Mouse (Mus musculus) heart, embryonic 13.5 days (tissue): ENCODE measurements at regions not wholly inside any gene's neighbourhood (a gene's known extent, or its start where the extent isn't known, plus 50 kb on each side); places are given as distances from the start of the nearest gene placed in this dataset.

Experiments used
- ATAC-seq: fragments of 200-750 bp; cut with Nextera tagmentation; 2 replicates; pipeline ENCODE4 v1.8.0; 2017; ENCODE audit warnings: moderate TSS enrichment; ENCODE audit not compliant: insufficient number of reproducible peaks, low FRiP score, low TSS enrichment; ENCODE audit errors: extremely low read depth
- H3K27ac ChIP-seq: fragments of 300-500 bp; sonication (generic); replicated peaks from 2 replicates; pipeline ENCODE4 v1.5.1; 2015; ENCODE audit warnings: moderate library complexity, mild to moderate bottlenecking, inconsistent platforms
- H3K27me3 ChIP-seq: fragments of 300-500 bp; sonication (generic); replicated peaks from 2 replicates; pipeline ENCODE4 v1.6.1; 2015; ENCODE audit warnings: mild to moderate bottlenecking, inconsistent platforms
- H3K36me3 ChIP-seq: fragments of 300-500 bp; sonication (generic); 2 replicates; pipeline ENCODE4 v1.6.1; 2015; ENCODE audit warnings: mild to moderate bottlenecking, inconsistent platforms
- H3K4me1 ChIP-seq: fragments of 300-500 bp; sonication (generic); 2 replicates; pipeline ENCODE4 v1.6.1; 2015; ENCODE audit warnings: inconsistent platforms
- H3K4me2 ChIP-seq: fragments of 300-500 bp; sonication (generic); 2 replicates; pipeline ENCODE4 v1.6.1; 2015; ENCODE audit warnings: inconsistent platforms, mild to moderate bottlenecking, moderate library complexity
- H3K4me3 ChIP-seq: fragments of 300-500 bp; sonication (generic); 2 replicates; pipeline ENCODE4 v1.5.1; 2015; ENCODE audit warnings: moderate library complexity, mild to moderate bottlenecking, inconsistent platforms
- H3K9ac ChIP-seq: fragments of 300-500 bp; sonication (generic); 2 replicates; pipeline ENCODE4 v1.6.1; 2015; ENCODE audit warnings: inconsistent platforms, mild to moderate bottlenecking, moderate library complexity
- H3K9me3 ChIP-seq: fragments of 300-500 bp; sonication (generic); 2 replicates; pipeline ENCODE4 v1.6.1; 2016; ENCODE audit warnings: inconsistent platforms
- WGBS: fragments of 180-500 bp; shearing (Covaris S2); methylation state at CpG from one replicate; pipeline ENCODE4 v1.1.7; 2015; ENCODE audit warnings: mixed read lengths; 5-methylcytosine and 5-hydroxymethylcytosine counted together

- no peak overlapping the region for H3K4me2 ChIP-seq
- no peak for ATAC-seq
- H3K27ac ChIP-seq: no peak overlapping the region
- no peak overlapping the region for H3K4me3 ChIP-seq
- H3K4me1 ChIP-seq: peaks cover 29% of the 10 kb centered on the region
- no peak overlapping the region for H3K9ac ChIP-seq
- no peaks in the 10 kb centered on the region for H3K36me3 ChIP-seq
- H3K27me3 ChIP-seq: no peaks in the 10 kb centered on the region; the same call in 1 of the 2 replicates
- 65% methylated on average over 3 of the region's 3 CpGs for WGBS
- H3K9me3 ChIP-seq: no peaks in the 10 kb centered on the region
Observed at GRCm38 (mm10) chr6:126399595-126399994, 135.6 kb downstream of the Kcna5 start.

- no peak for ATAC-seq
- Histone ChIP-seq H3K9ac (no peak overlapping the region), H3K4me2 (no peak overlapping the region), H3K27ac (no peak overlapping the region), H3K4me1 (peaks cover 24% of the 10 kb centered on the region), H3K36me3 (no peaks in the 10 kb centered on the region), H3K4me3 (no peak overlapping the region), H3K27me3 (no peaks in the 10 kb centered on the region; the same call in 1 of the 2 replicates), H3K9me3 (no peaks in the 10 kb centered on the region)
- 59% methylated on average over 2 of the region's 2 CpGs for WGBS
Observed at GRCm38 (mm10) chr6:126398641-126399040, 136.6 kb downstream of the Kcna5 start.

- H3K4me1 ChIP-seq: peaks cover 4% of the 10 kb centered on the region; the same call in 1 of the 2 replicates
- H3K27ac ChIP-seq: no peak overlapping the region
- no peak overlapping the region for H3K4me3 ChIP-seq
- H3K27me3 ChIP-seq: no peaks in the 10 kb centered on the region; the same call in 1 of the 2 replicates
- 65% methylated on average over 3 of the region's 3 CpGs for WGBS
- no peaks in the 10 kb centered on the region for H3K9me3 ChIP-seq
- H3K4me2 ChIP-seq: no peak overlapping the region
- ATAC-seq: no peak
- H3K9ac ChIP-seq: no peak overlapping the region
- H3K36me3 ChIP-seq: no peaks in the 10 kb centered on the region
Observed at GRCm38 (mm10) chr6:126395015-126395414, 140.2 kb downstream of the Kcna5 start.

- no peak for ATAC-seq
- no peaks in the 10 kb centered on the region; the same call in 1 of the 2 replicates for H3K27me3 ChIP-seq
Observed at GRCm38 (mm10) chr6:126394111-126394809, 141.0 kb downstream of the Kcna5 start.

GRCm38 (mm10) chr6:126384210-126385012 lies 150.8 kb downstream of the Kcna5 start:
- no peaks in the 10 kb centered on the region for H3K9me3 ChIP-seq
- H3K27ac ChIP-seq: no peak overlapping the region
- H3K9ac ChIP-seq: no peak overlapping the region
- no peaks in the 10 kb centered on the region for H3K36me3 ChIP-seq
- no peak for ATAC-seq
- H3K4me2 ChIP-seq: no peak overlapping the region
- no peaks in the 10 kb centered on the region; the same call in 1 of the 2 replicates for H3K27me3 ChIP-seq
- H3K4me3 ChIP-seq: no peak overlapping the region
- 47% methylated on average over 9 of the region's 9 CpGs for WGBS
- H3K4me1 ChIP-seq: no peaks in the 10 kb centered on the region; the same call in 1 of the 2 replicates

More at GRCm38 (mm10) chr6:126394111-126394809, 141.0 kb downstream of the Kcna5 start:
- Histone ChIP-seq H3K27ac (no peak overlapping the region), H3K36me3 (no peaks in the 10 kb centered on the region), H3K9ac (no peak overlapping the region), H3K4me2 (no peak overlapping the region), H3K4me3 (no peak overlapping the region), H3K4me1 (peaks cover 4% of the 10 kb centered on the region; the same call in 1 of the 2 replicates), H3K9me3 (no peaks in the 10 kb centered on the region)
- 52% methylated on average over 7 of the region's 7 CpGs for WGBS

- Histone ChIP-seq H3K4me3 (no peak overlapping the region), H3K9me3 (no peaks in the 10 kb centered on the region), H3K27ac (no peak overlapping the region), H3K4me1 (no peaks in the 10 kb centered on the region), H3K36me3 (no peaks in the 10 kb centered on the region), H3K27me3 (peaks cover 20% of the 10 kb centered on the region), H3K4me2 (no peak overlapping the region), H3K9ac (no peak overlapping the region)
- WGBS: 60% methylated on average over 4 of the region's 4 CpGs
- no peak for ATAC-seq
Observed at GRCm38 (mm10) chr6:126377216-126377615, 158.0 kb downstream of the Kcna5 start.

GRCm38 (mm10) chr6:126374970-126375620 lies 160.1 kb downstream of the Kcna5 start:
- Histone ChIP-seq H3K27ac (no peak overlapping the region), H3K36me3 (no peaks in the 10 kb centered on the region), H3K27me3 (peaks cover 23% of the 10 kb centered on the region), H3K4me3 (no peak overlapping the region), H3K4me2 (no peak overlapping the region), H3K4me1 (peaks cover 6% of the 10 kb centered on the region), H3K9ac (no peak overlapping the region), H3K9me3 (no peaks in the 10 kb centered on the region)
- WGBS: 61% methylated on average over 12 of the region's 12 CpGs
- ATAC-seq: no peak

GRCm38 (mm10) chr6:126371971-126372370 lies 163.2 kb downstream of the Kcna5 start:
- Histone ChIP-seq H3K27ac (no peak overlapping the region), H3K27me3 (peaks cover 33% of the 10 kb centered on the region), H3K9ac (no peak overlapping the region), H3K4me3 (no peak overlapping the region), H3K4me2 (no peak overlapping the region), H3K36me3 (no peaks in the 10 kb centered on the region), H3K9me3 (no peaks in the 10 kb centered on the region), H3K4me1 (peaks cover 6% of the 10 kb centered on the region)
- no peak for ATAC-seq
- WGBS: 48% methylated on average over 5 of the region's 5 CpGs

- 79% methylated on average over 2 of the region's 2 CpGs for WGBS
- ATAC-seq: no peak
- H3K9me3 ChIP-seq: no peaks in the 10 kb centered on the region
- no peaks in the 10 kb centered on the region for H3K36me3 ChIP-seq
- peaks cover 6% of the 10 kb centered on the region for H3K4me1 ChIP-seq
- no peak overlapping the region for H3K4me2 ChIP-seq
- no peak overlapping the region for H3K9ac ChIP-seq
- peaks cover 33% of the 10 kb centered on the region for H3K27me3 ChIP-seq
- no peak overlapping the region for H3K4me3 ChIP-seq
- no peak overlapping the region for H3K27ac ChIP-seq
Observed at GRCm38 (mm10) chr6:126371489-126371888, 163.7 kb downstream of the Kcna5 start.

GRCm38 (mm10) chr6:126365495-126365894 lies 169.7 kb downstream of the Kcna5 start:
- Histone ChIP-seq H3K27ac (no peak overlapping the region), H3K9ac (no peak overlapping the region), H3K36me3 (no peaks in the 10 kb centered on the region), H3K4me3 (no peak overlapping the region), H3K27me3 (peaks cover 9% of the 10 kb centered on the region), H3K9me3 (no peaks in the 10 kb centered on the region), H3K4me2 (no peak overlapping the region), H3K4me1 (no peaks in the 10 kb centered on the region)
- WGBS: 78% methylated on average over 8 of the region's 8 CpGs
- ATAC-seq: no peak

- no peak overlapping the region for H3K9ac ChIP-seq
- no peaks in the 10 kb centered on the region for H3K36me3 ChIP-seq
- no peak overlapping the region for H3K27ac ChIP-seq
- H3K27me3 ChIP-seq: no peaks in the 10 kb centered on the region; the same call in 1 of the 2 replicates
- no peaks in the 10 kb centered on the region for H3K9me3 ChIP-seq
- H3K4me3 ChIP-seq: no peak overlapping the region
- H3K4me2 ChIP-seq: no peak overlapping the region
- H3K4me1 ChIP-seq: no peaks in the 10 kb centered on the region
- WGBS: 62% methylated on average over 3 of the region's 3 CpGs
- no peak for ATAC-seq
Observed at GRCm38 (mm10) chr6:126362331-126362730, 172.9 kb downstream of the Kcna5 start.
